Mouse (Mus musculus) heart, adult 11 months (tissue): Measurements from ENCODE around the gene Nlrp9b.
"Not testable (repeated sequence)": the region's sequence is repeated elsewhere in the genome, so short reads cannot be mapped to it uniquely, and the experiment has no call there.

Source experiments
- DNase-seq: peaks from one replicate; pipeline ENCODE4 v3.0.0; 2022

Gene Nlrp9b

GRCm38 (mm10) chr7:19991165-19991564 is at the start of gene Nlrp9b:
TSS of gene Nlrp9b (plus strand) at chr7:19991465.
- not testable (repeated sequence) for DNase-seq

- no peak for DNase-seq
Measured at GRCm38 (mm10) chr7:19944709-19945108, 46.6 kb upstream of the Nlrp9b start.

- no peak for DNase-seq
Measured at GRCm38 (mm10) chr7:19945201-19945600, 46.1 kb upstream of the Nlrp9b start.

DNA sequence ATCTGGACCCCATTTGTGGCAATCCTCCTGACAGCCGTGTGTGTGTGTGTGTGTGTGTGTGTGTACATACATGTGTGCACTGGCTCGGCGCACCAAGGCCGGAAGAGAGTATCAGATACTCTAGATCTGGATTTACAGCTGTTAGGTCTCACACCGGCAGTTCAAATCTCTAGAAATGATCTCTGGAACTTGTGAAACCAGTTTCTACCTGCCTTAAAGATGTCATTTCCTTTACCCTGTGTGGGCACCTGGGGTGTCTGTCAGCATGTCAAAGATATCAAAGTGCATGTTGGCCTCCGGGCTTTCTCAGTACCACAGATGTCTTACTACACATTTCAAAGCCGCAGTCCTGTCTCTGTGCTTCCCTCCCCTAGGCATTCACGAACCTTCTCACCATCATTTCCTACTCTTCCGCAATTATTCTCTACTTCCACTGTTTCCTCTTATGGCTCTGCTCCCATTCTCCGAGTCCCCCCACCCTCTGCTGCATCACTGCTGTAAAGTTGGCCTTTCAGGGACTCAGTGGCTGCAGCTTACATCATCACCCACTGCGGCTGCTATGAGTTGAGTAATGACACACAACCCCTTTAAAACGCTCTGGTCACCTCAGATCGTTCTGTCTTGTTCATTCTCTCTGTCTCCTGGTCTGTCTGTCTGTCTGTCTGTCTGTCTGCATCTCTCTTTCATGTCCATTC is 45.3 kb upstream of the Nlrp9b start:
- DNase-seq, result no peak

GRCm38 (mm10) chr7:19948956-19949355 is 42.3 kb upstream of the Nlrp9b start:
- no peak for DNase-seq

GRCm38 (mm10) chr7:19949996-19950395 is 41.3 kb upstream of the Nlrp9b start:
- no peak for DNase-seq

GRCm38 (mm10) chr7:19950589-19950988 is 40.7 kb upstream of the Nlrp9b start, which contains the start of gene Igsf23:
TSS of gene Igsf23 (minus strand) at chr7:19950756.
- DNase-seq, result no peak

DNA sequence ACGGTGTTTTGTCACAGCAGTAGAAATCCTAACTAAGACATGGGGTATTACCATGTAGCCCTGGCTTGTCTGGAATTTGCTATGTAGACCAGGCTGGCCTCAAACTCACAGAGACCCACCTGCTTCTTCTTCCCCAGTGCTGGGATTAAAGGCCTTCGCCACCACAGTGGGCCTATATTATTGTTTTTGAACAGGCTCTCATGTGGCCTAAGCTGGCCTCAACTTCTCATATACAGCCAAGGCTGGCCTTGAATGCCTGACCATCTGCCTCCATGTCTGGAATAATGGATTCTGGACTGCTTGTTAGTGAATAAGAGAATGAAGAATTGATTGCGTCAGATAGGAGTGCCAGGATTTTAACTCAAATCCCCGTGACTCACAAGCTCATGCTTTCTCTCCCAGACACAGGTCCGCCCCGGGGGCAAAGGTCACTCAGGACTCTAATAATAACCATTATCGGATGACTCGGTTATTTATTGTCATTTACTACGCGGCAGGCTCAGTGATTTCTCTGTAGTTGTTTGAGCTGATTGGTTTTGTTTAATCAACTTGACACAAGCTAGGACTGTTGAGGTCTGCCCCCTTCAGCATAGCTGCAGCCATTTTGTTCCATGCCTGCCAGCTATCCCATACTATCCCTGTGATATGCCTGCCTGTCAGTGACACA is 38.8 kb upstream of the Nlrp9b start:
- DNase-seq, result no peak

- no peak for DNase-seq
Measured at GRCm38 (mm10) chr7:19953054-19953453, 38.2 kb upstream of the Nlrp9b start.

DNA sequence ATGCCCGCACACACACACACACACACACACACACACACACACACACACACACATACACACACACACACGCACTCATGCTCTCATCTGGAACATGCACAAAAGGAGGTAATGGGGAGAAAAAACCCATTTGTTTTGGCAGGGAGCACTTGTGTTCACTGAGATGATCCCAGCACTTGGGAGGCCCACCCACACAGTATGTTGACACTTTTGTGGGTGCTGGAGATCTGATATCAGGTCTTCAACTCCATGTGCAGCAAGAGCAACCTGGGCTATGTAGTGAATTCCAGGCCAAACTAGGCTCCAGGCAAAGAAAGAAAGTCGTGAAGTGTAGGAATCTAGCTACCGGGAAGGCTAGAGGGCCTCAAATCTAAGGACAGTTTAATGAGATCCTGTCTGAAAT is 35.4 kb upstream of the Nlrp9b start:
- DNase-seq, result no peak

DNA sequence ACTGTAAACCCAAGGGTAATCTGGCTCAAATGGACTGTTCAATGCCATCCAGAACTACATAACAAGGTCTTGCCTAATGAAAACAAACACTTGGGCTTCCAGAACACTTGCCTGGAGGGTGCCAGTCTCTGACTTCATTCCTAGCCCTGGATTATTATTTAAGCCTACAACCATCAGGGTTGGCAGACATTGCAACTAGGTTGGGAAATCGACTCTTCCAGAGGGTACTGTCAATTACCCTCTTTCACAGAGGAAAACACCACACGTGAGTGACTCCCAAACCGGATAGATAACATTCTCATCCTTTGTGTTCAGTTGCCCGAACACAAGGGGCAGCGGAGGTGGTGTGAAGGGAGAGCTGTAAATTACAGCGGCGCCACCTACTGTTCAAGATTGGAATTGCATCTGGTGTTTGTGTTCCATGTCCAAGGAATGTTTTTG is 34.9 kb upstream of the Nlrp9b start:
- peak; percentile 96 for DNase-seq

DNA sequence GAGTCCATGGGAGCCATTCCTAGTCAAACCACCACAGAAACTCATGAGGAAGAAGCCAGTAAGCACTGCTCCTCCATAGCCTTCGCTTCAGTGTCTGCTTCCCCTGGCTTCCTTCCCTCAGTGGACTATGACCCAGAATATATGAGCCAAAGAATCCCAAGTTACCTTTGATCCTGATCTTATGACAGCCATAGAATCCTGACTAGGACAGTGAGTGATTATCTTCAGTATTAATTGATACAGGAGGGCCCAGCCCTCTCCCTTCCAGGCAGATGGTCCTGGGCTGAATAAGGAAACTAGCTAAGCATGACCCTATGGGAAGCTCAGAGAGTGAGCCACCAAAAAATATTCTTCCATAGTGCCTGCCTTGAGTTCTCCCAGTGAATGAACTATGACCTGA is 28.8 kb upstream of the Nlrp9b start:
- DNase-seq, result peak; percentile 75

GRCm38 (mm10) chr7:19964985-19965579 is 26.2 kb upstream of the Nlrp9b start, which contains the start of gene Ceacam20:
TSS of gene Ceacam20 (plus strand) at chr7:19965412.
- DNase-seq, result peak; percentile 63

DNA sequence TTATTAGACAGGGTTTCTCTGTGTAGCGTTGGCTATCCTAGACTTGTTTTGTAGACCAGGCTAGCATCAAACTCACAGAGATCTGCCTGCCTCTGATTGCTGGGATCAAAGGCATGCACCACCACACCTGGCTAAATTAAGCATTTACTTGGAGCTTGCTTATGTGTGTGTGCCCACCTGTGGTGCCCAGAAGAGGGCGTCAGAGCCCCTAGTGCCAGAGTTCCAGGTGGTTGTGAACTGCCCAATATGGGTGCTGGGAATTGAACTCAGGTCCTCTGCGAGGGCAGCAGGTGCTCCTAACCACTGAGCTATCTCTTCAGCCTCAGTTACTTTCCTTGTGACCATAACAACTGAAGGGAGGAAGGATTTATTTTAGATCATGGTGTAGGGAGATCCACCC is 22.2 kb upstream of the Nlrp9b start:
- DNase-seq, result peak; percentile 66

DNA sequence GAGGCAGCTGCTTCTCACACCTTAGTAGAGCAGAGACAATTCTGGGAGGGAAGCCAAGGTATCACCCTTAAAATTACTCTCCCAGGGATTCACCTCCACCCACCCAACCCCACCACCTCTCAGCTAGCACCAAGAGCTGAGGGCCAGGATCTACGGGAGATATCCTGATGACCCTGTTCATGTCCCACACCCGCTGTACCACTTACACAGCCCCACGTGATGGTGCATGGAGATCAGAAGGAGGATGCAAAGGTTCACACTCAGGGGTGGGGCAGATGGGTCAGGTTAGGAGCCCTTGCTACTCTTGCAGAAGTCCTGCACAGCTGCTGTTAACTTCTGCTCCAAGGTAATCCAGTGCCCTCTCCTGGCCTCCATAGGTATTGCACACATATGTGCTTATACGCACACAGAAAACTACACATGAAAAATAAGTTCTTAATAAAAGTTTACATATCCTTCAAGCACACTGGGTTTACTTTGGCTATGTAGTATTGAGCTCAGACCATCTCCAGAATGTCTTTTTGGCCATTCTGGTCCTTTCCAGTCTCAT is 21.6 kb upstream of the Nlrp9b start:
- peak; percentile 74 for DNase-seq

GRCm38 (mm10) chr7:19970196-19970595 is 21.1 kb upstream of the Nlrp9b start:
- peak; percentile 58 for DNase-seq

DNA sequence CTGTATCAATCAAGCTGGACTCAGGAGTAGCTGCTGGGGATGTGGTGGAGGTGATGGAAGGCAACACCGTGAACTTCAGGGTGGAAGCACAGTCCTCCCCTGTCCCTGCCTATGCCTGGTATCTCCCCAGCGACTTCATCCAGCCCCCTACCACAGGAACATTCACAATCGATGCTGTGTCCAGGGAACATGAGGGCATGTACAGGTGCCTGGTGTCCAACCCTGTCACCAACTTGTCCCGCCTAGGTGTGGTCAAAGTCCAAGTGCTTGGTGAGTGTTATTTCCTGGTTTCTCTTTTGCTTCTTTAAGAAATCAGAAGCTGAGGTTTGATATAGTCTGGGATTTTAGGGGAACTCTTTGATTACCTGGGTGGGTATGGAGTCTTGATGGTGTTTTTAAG is 19.7 kb upstream of the Nlrp9b start:
- peak; percentile 74 for DNase-seq

GRCm38 (mm10) chr7:19996721-19997120 is 5.5 kb downstream of the Nlrp9b start:
- DNase-seq, result not testable (repeated sequence)

DNA sequence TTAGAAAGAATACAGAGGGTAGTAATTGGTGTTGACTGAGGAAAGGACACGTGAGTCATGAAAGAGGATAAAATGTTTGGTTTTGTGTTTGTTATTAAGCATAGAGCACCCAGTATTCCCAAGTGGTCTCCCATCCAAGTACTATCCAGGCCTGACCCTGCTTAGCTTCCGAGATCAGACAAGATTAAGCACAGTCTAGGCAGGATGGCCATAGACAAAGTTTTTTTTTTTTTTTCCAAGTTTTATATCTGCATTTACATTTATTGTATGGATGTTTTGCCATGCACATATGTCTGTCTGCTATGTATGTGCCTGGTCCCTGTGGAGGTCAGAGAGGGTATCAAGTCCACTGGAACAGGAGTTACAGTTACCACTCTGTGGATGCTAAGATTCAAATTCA is 18.7 kb downstream of the Nlrp9b start:
- DNase-seq, result peak; percentile 18

- not testable (repeated sequence) for DNase-seq
Measured at GRCm38 (mm10) chr7:20064100-20064499, 72.8 kb downstream of the Nlrp9b start.

GRCm38 (mm10) chr7:20078118-20078517 is 86.9 kb downstream of the Nlrp9b start:
- DNase-seq, result peak; percentile 61

DNA sequence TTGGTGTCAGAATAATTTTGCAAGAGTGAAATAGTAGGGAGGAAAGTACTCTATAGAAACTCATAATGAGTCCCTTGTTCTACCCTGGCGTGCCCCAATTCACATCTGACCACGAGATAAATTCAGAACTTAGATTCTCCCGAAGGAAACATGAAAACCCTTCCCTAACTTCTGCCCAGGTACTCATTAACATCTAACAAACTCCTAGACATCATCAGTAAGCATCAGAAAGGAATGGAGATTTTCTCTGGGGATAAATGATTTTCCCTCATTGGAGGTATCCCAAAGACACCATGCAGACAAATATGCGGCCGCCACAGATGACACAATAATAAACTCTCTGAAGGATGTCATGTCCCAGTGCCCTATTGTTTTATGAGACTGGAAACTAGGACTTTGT is 108.1 kb downstream of the Nlrp9b start, which contains the start of gene Vmn1r91:
Gene Vmn1r91 (plus strand): TSS at position 301 of the 400 bp plus-strand sequence.
- not testable (repeated sequence) for DNase-seq

DNA sequence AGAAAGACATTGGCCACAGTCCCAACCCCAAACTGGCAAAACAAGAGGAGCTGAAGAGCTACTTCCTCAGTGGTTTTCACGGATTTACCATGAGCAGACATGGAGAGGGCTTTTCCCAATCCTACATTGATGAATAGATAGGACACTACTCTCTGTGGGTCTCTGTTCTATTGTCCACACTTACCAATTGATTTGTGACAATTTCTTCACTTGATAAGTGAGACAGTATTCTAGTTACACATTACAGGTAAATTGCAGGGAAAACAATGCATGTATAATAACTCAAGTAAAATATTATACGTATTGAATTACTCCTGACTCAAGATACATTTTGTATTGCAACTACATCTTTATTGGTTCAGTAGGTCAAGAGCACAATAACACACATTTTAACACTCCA is 131.2 kb downstream of the Nlrp9b start, which contains the start of gene Gm16442:
Gene Gm16442 (minus strand): TSS at position 101 of the 400 bp plus-strand sequence.
- DNase-seq, result not testable (repeated sequence)
